Mouse (Mus musculus) neural tube, embryonic 14.5 days (tissue): ENCODE data around the gene Parl. TPM values are rescaled to one million over a fixed set of nuclear protein-coding genes. Genes with fewer than 3 reads are reported as not detected.

Experiments
- ATAC-seq: fragments of 200-750 bp; cut with Nextera tagmentation; 2 replicates; pipeline ENCODE4 v1.8.0; 2017; ENCODE audit warnings: low read depth, mild to moderate bottlenecking, moderate TSS enrichment, moderate library complexity
- H3K27ac ChIP-seq: fragments of 300-500 bp; sonication (generic); 2 replicates; pipeline ENCODE4 v1.5.1; 2014; ENCODE audit warnings: low read depth, mild to moderate bottlenecking, control low read depth, low read length, moderate library complexity, mixed read lengths
- H3K27me3 ChIP-seq: fragments of 300-500 bp; sonication (generic); 2 replicates; pipeline ENCODE4 v1.6.1; 2014; ENCODE audit warnings: low read length; ENCODE audit not compliant: control insufficient read depth, insufficient read depth
- H3K36me3 ChIP-seq: fragments of 300-500 bp; sonication (generic); 2 replicates; pipeline ENCODE4 v1.6.1; 2014; ENCODE audit warnings: low read length, mixed read lengths; ENCODE audit not compliant: control insufficient read depth, insufficient read depth
- H3K4me1 ChIP-seq: fragments of 300-500 bp; sonication (generic); 2 replicates; pipeline ENCODE4 v1.6.1; 2014; ENCODE audit warnings: low read length; ENCODE audit not compliant: control insufficient read depth, insufficient read depth
- H3K4me2 ChIP-seq: fragments of 300-500 bp; sonication (generic); 2 replicates; pipeline ENCODE4 v1.6.1; 2014; ENCODE audit warnings: mild to moderate bottlenecking, low read depth, low read length, control low read depth
- H3K4me3 ChIP-seq: fragments of 300-500 bp; sonication (generic); 2 replicates; pipeline ENCODE4 v1.5.1; 2014; ENCODE audit warnings: low read depth, low read length, control low read depth, mixed read lengths
- H3K9ac ChIP-seq: fragments of 300-500 bp; sonication (generic); replicated peaks from 2 replicates; pipeline ENCODE4 v1.6.1; 2014; ENCODE audit warnings: low read depth, mild to moderate bottlenecking, control low read depth, low read length, mixed read lengths
- H3K9me3 ChIP-seq: fragments of 300-500 bp; sonication (generic); 2 replicates; pipeline ENCODE4 v1.6.1; 2016; ENCODE audit warnings: low read length; ENCODE audit not compliant: control insufficient read depth
- WGBS: fragments of 180-500 bp; shearing (Covaris S2); extraction: QIAGEN DNeasy Blood & Tissue Kit; methylation state at CpG from one replicate; pipeline ENCODE4 v1.1.7; 2014; 5-methylcytosine and 5-hydroxymethylcytosine counted together
- polyA plus RNA-seq: library from polyadenylated mRNA; unstranded; fragments of >200 nt; fragmentation: Nextera tagmentation; extraction: Ambion mirVana; gene quantifications from 2 replicates; pipeline ENCODE4 v1.2.1, GENCODE M21; 2014

The Parl gene
- polyA plus RNA-seq, 1 experiment from 2014 or later, result 79.1 TPM

- Histone ChIP-seq H3K4me3 (no peak overlapping the region), H3K4me2 (no peak overlapping the region), H3K36me3 (no peaks in the 10 kb centered on the region), H3K27ac (no peak overlapping the region), H3K9ac (no peak overlapping the region), H3K27me3 (no peaks in the 10 kb centered on the region), H3K9me3 (no peaks in the 10 kb centered on the region), H3K4me1 (no peaks in the 10 kb centered on the region)
- ATAC-seq, result no peak
- WGBS, result 84% methylated on average over 9 of the region's 9 CpGs
Measured at GRCm38 (mm10) chr16:20248442-20249174, 53.6 kb downstream of the Parl start.

GRCm38 (mm10) chr16:20247103-20247502, 55.1 kb downstream of the Parl start:
- Histone ChIP-seq H3K9ac (no peak overlapping the region), H3K4me2 (no peak overlapping the region), H3K9me3 (no peaks in the 10 kb centered on the region), H3K4me3 (no peak overlapping the region), H3K36me3 (no peaks in the 10 kb centered on the region), H3K4me1 (no peaks in the 10 kb centered on the region), H3K27me3 (no peaks in the 10 kb centered on the region), H3K27ac (no peak overlapping the region)
- no peak for ATAC-seq

GRCm38 (mm10) chr16:20240468-20241414, 61.4 kb downstream of the Parl start, which contains the start of gene Map6d1:
TSS of gene Map6d1 (minus strand) at chr16:20241358.
- Histone ChIP-seq H3K4me2 (peak within 1 kb of the TSS; percentile 81), H3K4me3 (peak within 1 kb of the TSS; percentile 79), H3K9ac (peak within 1 kb of the TSS; percentile 80), H3K27ac (peak within 1 kb of the TSS; percentile 73), H3K9me3 (no peaks in the 10 kb centered on the region), H3K4me1 (peaks cover 7% of the 10 kb centered on the region; the same call in 1 of the 2 replicates), H3K36me3 (no peaks in the 10 kb centered on the region), H3K27me3 (peaks cover 3% of the 10 kb centered on the region; the same call in 1 of the 2 replicates)
- WGBS, result 1% methylated on average over 90 of the region's 90 CpGs
- peak; percentile 90 for ATAC-seq

GRCm38 (mm10) chr16:20238646-20239045, 63.5 kb downstream of the Parl start:
- Histone ChIP-seq H3K36me3 (0 out of 2 replicates have a peak, but pooled peaks cover 4% of the 10 kb centered on the region), H3K9me3 (no peaks in the 10 kb centered on the region), H3K4me1 (peaks cover 7% of the 10 kb centered on the region; the same call in 1 of the 2 replicates), H3K9ac (no peak overlapping the region), H3K4me2 (no peak overlapping the region), H3K27me3 (peaks cover 3% of the 10 kb centered on the region; the same call in 1 of the 2 replicates), H3K4me3 (no peak overlapping the region), H3K27ac (no peak overlapping the region)
- ATAC-seq, result no peak
- 93% methylated on average over 4 of the region's 4 CpGs for WGBS

- no peak for ATAC-seq
- Histone ChIP-seq H3K36me3 (peaks cover 7% of the 10 kb centered on the region; the same call in 1 of the 2 replicates), H3K4me3 (no peak overlapping the region), H3K27ac (0 out of 2 replicates have a peak overlapping the region, but pooled peaks have one; percentile 12), H3K9me3 (no peaks in the 10 kb centered on the region), H3K27me3 (peaks cover 3% of the 10 kb centered on the region; the same call in 1 of the 2 replicates), H3K4me2 (no peak overlapping the region), H3K4me1 (peaks cover 7% of the 10 kb centered on the region; the same call in 1 of the 2 replicates), H3K9ac (0 out of 2 replicates have a peak overlapping the region, but pooled peaks have one; percentile 5)
- whole genome bisulfite sequencing, result 48% methylated on average over 4 of the region's 4 CpGs
Measured at GRCm38 (mm10) chr16:20237426-20237825, 64.8 kb downstream of the Parl start.

GRCm38 (mm10) chr16:20234406-20234805, 67.8 kb downstream of the Parl start:
- ATAC-seq, result no peak
- no peaks in the 10 kb centered on the region for H3K9me3 ChIP-seq
- H3K4me2 ChIP-seq, result no peak overlapping the region
- no peak overlapping the region for H3K4me3 ChIP-seq
- H3K36me3 ChIP-seq, result peaks cover 20% of the 10 kb centered on the region
- no peaks in the 10 kb centered on the region for H3K27me3 ChIP-seq
- no peak overlapping the region for H3K27ac ChIP-seq
- H3K9ac ChIP-seq, result no peak overlapping the region
- 57% methylated on average over 4 of the region's 4 CpGs for WGBS
- 0 out of 2 replicates have a peak, but pooled peaks cover 3% of the 10 kb centered on the region for H3K4me1 ChIP-seq

Other genes with a start within 250 kb of the Parl start
- 57.9 and 59.4 TPM in 2 replicates for gene Klhl24, start 204.8 kb downstream of the Parl start, polyA plus RNA-seq
- 25.7 and 31.5 TPM in 2 replicates for gene Yeats2, start 161.3 kb downstream of the Parl start, polyA plus RNA-seq
- gene Map6d1, start 61.0 kb downstream of the Parl start, polyA plus RNA-seq, result 6.4 and 9.1 TPM in 2 replicates
- gene Cyp2ab1, start 23.0 kb upstream of the Parl start, polyA plus RNA-seq, result not detected in 2 replicates
- gene Abcc5, start 124.0 kb upstream of the Parl start, polyA plus RNA-seq, result 149 and 173 TPM in 2 replicates
- gene Eif2b5, start 196.4 kb upstream of the Parl start, polyA plus RNA-seq, result 84.9 and 108 TPM in 2 replicates
- gene Dvl3, start 214.6 kb upstream of the Parl start, polyA plus RNA-seq, result 39.7 and 40.6 TPM in 2 replicates
- gene Ap2m1, start 233.1 kb upstream of the Parl start, polyA plus RNA-seq, result 1,186 and 1,271 TPM in 2 replicates
- 72.6 and 82.2 TPM in 2 replicates for gene Abcf3, start 246.2 kb upstream of the Parl start, polyA plus RNA-seq